Comparison of ENCODE assay signal across 8 mouse cellular contexts in the genomic region with DNA sequence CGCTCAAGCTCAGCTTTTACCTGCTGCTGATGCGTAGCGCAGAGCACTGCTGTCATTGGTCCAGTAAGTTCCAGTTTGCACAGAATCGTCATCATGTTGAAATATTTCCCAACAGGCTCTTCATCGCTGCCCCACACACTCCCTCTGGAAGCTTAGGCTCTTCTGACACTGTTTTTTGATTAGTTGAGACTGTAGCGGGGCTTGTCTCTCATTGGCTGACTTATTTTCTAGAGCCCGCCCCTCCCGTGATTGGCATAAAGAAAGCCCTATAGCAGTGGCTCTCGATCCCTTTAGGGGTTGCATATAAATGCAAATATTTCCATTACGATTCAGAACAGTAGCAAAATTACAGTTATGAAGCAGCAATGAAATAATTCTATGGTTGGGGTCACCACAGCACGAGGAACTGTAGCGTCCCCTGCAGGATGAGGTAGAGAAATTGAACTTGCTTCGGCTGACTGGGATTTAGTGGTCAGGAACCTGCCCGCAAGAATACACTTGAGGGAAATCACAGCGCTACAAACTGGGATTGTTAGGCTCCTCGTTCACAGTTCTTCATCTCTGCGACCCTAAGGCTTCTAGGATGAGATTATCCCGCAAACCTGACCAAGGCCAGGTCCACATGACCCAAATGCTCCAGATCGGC. TPM values are rescaled to one million over a fixed set of nuclear protein-coding genes. Genes with fewer than 3 reads are reported as not detected.
A peak's percentile ranks its signal among the peaks of the same experiment; 100 is the strongest.
DNase-seq lines count a peak whose midpoint lies in the region; ATAC-seq lines count a peak whose summit lies in the region.

No protein-coding gene starts in this region.

- intact Hi-C loops in left cerebral cortex, postnatal 25 days (cut with DNase I) = loop anchor here (5.0 kb wide), 1 partner anchor 36 kb away; no protein-coding TSS in a partner anchor

- H3K27ac ChIP-seq in embryonic facial prominence, embryonic 10.5 days (replicated peaks) = no peak overlapping the region
- H3K27ac ChIP-seq in hindbrain, embryonic 14.5 days = no peak overlapping the region
- H3K27ac ChIP-seq in stomach, embryonic 15.5 days = no peak overlapping the region

- H3K27me3 ChIP-seq in embryonic facial prominence, embryonic 10.5 days (replicated peaks; ENCODE audit: low read depth, poor library complexity, severe bottlenecking) = peaks cover 71% of the 10 kb centered on the region
- peaks cover 28% of the 10 kb centered on the region for H3K27me3 ChIP-seq in hindbrain, embryonic 14.5 days (ENCODE audit: control insufficient read depth, insufficient read depth, low read length)
- H3K27me3 ChIP-seq in stomach, embryonic 15.5 days (replicated peaks) = peaks cover 6% of the 10 kb centered on the region

- WGBS in embryonic facial prominence, embryonic 10.5 days = 33% methylated on average over 19 of the region's 19 CpGs
- WGBS in hindbrain, embryonic 14.5 days = 33% methylated on average over 19 of the region's 19 CpGs
- 43% methylated on average over 19 of the region's 19 CpGs for WGBS in stomach, embryonic 15.5 days

- ATAC-seq in hindbrain, embryonic 14.5 days (ENCODE audit: low FRiP score) = peak; percentile 68
- 0 out of 2 replicates have a peak, but pooled peaks have one; percentile 24 for ATAC-seq in megakaryocyte-erythroid progenitor cell, adult 5-6 weeks (replicated peaks; ENCODE audit: low FRiP score, low TSS enrichment, poor library complexity, severe bottlenecking)
- ATAC-seq in stomach, embryonic 15.5 days (ENCODE audit: insufficient read depth, low FRiP score, low read depth) = no peak

- H3K36me3 ChIP-seq in embryonic facial prominence, embryonic 10.5 days (replicated peaks) = no peaks in the 10 kb centered on the region
- H3K36me3 ChIP-seq in hindbrain, embryonic 14.5 days (replicated peaks; ENCODE audit: control insufficient read depth, insufficient read depth) = no peaks in the 10 kb centered on the region
- H3K36me3 ChIP-seq in stomach, embryonic 15.5 days = no peaks in the 10 kb centered on the region

- DNase-seq in layer of hippocampus, adult 11-12 months (ENCODE audit: low spot score) = peak; percentile 75
- no peak for DNase-seq in layer of hippocampus, adult 9-10 months (ENCODE audit: low spot score)
- peak; percentile 68 for DNase-seq in embryonic facial prominence, embryonic 10.5 days (ENCODE audit: low spot score)
- peak; percentile 84 for DNase-seq in hindbrain, embryonic 14.5 days (ENCODE audit: low spot score)
- DNase-seq in left cerebral cortex, postnatal 25 days (ENCODE audit: low spot score in 2 of 2) = peak; percentile 79 to 91
- no peak for DNase-seq in gastrocnemius, adult 18-20 months (ENCODE audit: low spot score)

- H3K9ac ChIP-seq in hindbrain, embryonic 14.5 days = 0 out of 2 replicates have a peak overlapping the region, but pooled peaks have one; percentile 41
- H3K9ac ChIP-seq in stomach, embryonic 15.5 days = no peak overlapping the region

- peak overlapping the region; percentile 49 for H3K4me3 ChIP-seq in embryonic facial prominence, embryonic 10.5 days
- peak overlapping the region; percentile 25 for H3K4me3 ChIP-seq in hindbrain, embryonic 14.5 days (replicated peaks; ENCODE audit: low read length)
- peak overlapping the region; percentile 9 for H3K4me3 ChIP-seq in stomach, embryonic 15.5 days (replicated peaks)

- H3K4me1 ChIP-seq in embryonic facial prominence, embryonic 10.5 days = peaks cover 18% of the 10 kb centered on the region
- H3K4me1 ChIP-seq in hindbrain, embryonic 14.5 days (replicated peaks; ENCODE audit: control insufficient read depth, insufficient read depth, low read length) = peaks cover 4% of the 10 kb centered on the region; the same call in 1 of the 2 replicates
- 0 out of 2 replicates have a peak, but pooled peaks cover 11% of the 10 kb centered on the region for H3K4me1 ChIP-seq in stomach, embryonic 15.5 days

- no peaks in the 10 kb centered on the region for H3K9me3 ChIP-seq in embryonic facial prominence, embryonic 10.5 days
- no peaks in the 10 kb centered on the region for H3K9me3 ChIP-seq in hindbrain, embryonic 14.5 days (ENCODE audit: control insufficient read depth, low read length)
- no peaks in the 10 kb centered on the region for H3K9me3 ChIP-seq in stomach, embryonic 15.5 days

- H3K4me2 ChIP-seq in hindbrain, embryonic 14.5 days (replicated peaks) = peak overlapping the region; percentile 44
- H3K4me2 ChIP-seq in stomach, embryonic 15.5 days = peak overlapping the region; percentile 29; the same call in 1 of the 2 replicates

RNA-seq across cellular contexts. Expression of gene St6galnac4, which starts 5.3 kb away (rescaled TPM):
- polyA plus RNA-seq in embryonic facial prominence, embryonic 10.5 days (2016; fragmentation: Nextera tagmentation; extraction: Ambion mirVana) = 25.1 and 26.4 TPM in 2 replicates
- 32.3 and 36.8 TPM in 2 replicates for polyA plus RNA-seq in hindbrain, embryonic 14.5 days (2014; fragmentation: Nextera tagmentation; extraction: Ambion mirVana)
- 10 to 100 TPM; 40.1 to 41.1 TPM for total RNA-seq in left cerebral cortex, postnatal 25 days (2021)
- 21.5 and 29.8 TPM in 2 replicates for total RNA-seq in megakaryocyte-erythroid progenitor cell, adult 5-6 weeks (2014; fragmentation: Nextera tagmentation)
- total RNA-seq in megakaryocyte-erythroid progenitor cell, adult 5-6 weeks (2017) = 22.3 and 22.7 TPM in 2 replicates
- polyA plus RNA-seq in stomach, embryonic 15.5 days (2015; fragmentation: Nextera tagmentation; extraction: Ambion mirVana) = 18.3 and 20.3 TPM in 2 replicates
- 10 to 100 TPM; 13.5 to 19.8 TPM for total RNA-seq in gastrocnemius, adult 18-20 months (2021)

RNA-seq across cellular contexts. Expression of gene 9430097D07Rik, which starts 6.1 kb away (rescaled TPM):
- 0.11 TPM in 2 replicates for polyA plus RNA-seq in embryonic facial prominence, embryonic 10.5 days (2016; fragmentation: Nextera tagmentation; extraction: Ambion mirVana)
- 0.48 and 0.81 TPM in 2 replicates for polyA plus RNA-seq in hindbrain, embryonic 14.5 days (2014; fragmentation: Nextera tagmentation; extraction: Ambion mirVana)
- under 1 TPM; 0.80 to 0.94 TPM for total RNA-seq in left cerebral cortex, postnatal 25 days (2021)
- total RNA-seq in megakaryocyte-erythroid progenitor cell, adult 5-6 weeks (2014; fragmentation: Nextera tagmentation) = not detected in 2 replicates
- 0.75 TPM in 1 of 2 replicates, not detected in the other for total RNA-seq in megakaryocyte-erythroid progenitor cell, adult 5-6 weeks (2017)
- 0.09 and 0.12 TPM in 2 replicates for polyA plus RNA-seq in stomach, embryonic 15.5 days (2015; fragmentation: Nextera tagmentation; extraction: Ambion mirVana)
- not detected for total RNA-seq in gastrocnemius, adult 18-20 months (2021)

RNA-seq across cellular contexts. Expression of gene Pip5kl1, which starts 7.0 kb away (rescaled TPM):
- 2.0 and 2.1 TPM in 2 replicates for polyA plus RNA-seq in embryonic facial prominence, embryonic 10.5 days (2016; fragmentation: Nextera tagmentation; extraction: Ambion mirVana)
- 11.6 and 12.6 TPM in 2 replicates for polyA plus RNA-seq in hindbrain, embryonic 14.5 days (2014; fragmentation: Nextera tagmentation; extraction: Ambion mirVana)
- total RNA-seq in left cerebral cortex, postnatal 25 days (2021) = 1 to 10 TPM; 7.5 to 8.3 TPM
- not detected in 2 replicates for total RNA-seq in megakaryocyte-erythroid progenitor cell, adult 5-6 weeks (2014; fragmentation: Nextera tagmentation)
- 0.23 TPM in 1 of 2 replicates, not detected in the other for total RNA-seq in megakaryocyte-erythroid progenitor cell, adult 5-6 weeks (2017)
- 0.36 and 0.61 TPM in 2 replicates for polyA plus RNA-seq in stomach, embryonic 15.5 days (2015; fragmentation: Nextera tagmentation; extraction: Ambion mirVana)
- total RNA-seq in gastrocnemius, adult 18-20 months (2021) = not detected

RNA-seq across cellular contexts. Expression of gene Dpm2, which starts 10.9 kb away (rescaled TPM):
- polyA plus RNA-seq in embryonic facial prominence, embryonic 10.5 days (2016; fragmentation: Nextera tagmentation; extraction: Ambion mirVana) = 109 and 111 TPM in 2 replicates
- 132 and 141 TPM in 2 replicates for polyA plus RNA-seq in hindbrain, embryonic 14.5 days (2014; fragmentation: Nextera tagmentation; extraction: Ambion mirVana)
- total RNA-seq in left cerebral cortex, postnatal 25 days (2021) = 10 to 100 TPM; 76.1 to 81.8 TPM
- 94.2 and 108 TPM in 2 replicates for total RNA-seq in megakaryocyte-erythroid progenitor cell, adult 5-6 weeks (2014; fragmentation: Nextera tagmentation)
- 33.0 and 38.5 TPM in 2 replicates for total RNA-seq in megakaryocyte-erythroid progenitor cell, adult 5-6 weeks (2017)
- 109 and 112 TPM in 2 replicates for polyA plus RNA-seq in stomach, embryonic 15.5 days (2015; fragmentation: Nextera tagmentation; extraction: Ambion mirVana)
- total RNA-seq in gastrocnemius, adult 18-20 months (2021) = 10 to 100 TPM; 11.7 to 12.6 TPM

RNA-seq across cellular contexts. Expression of gene St6galnac6, which starts 17.9 kb away (rescaled TPM):
- 17.1 and 17.3 TPM in 2 replicates for polyA plus RNA-seq in embryonic facial prominence, embryonic 10.5 days (2016; fragmentation: Nextera tagmentation; extraction: Ambion mirVana)
- polyA plus RNA-seq in hindbrain, embryonic 14.5 days (2014; fragmentation: Nextera tagmentation; extraction: Ambion mirVana) = 8.5 and 9.3 TPM in 2 replicates
- total RNA-seq in left cerebral cortex, postnatal 25 days (2021) = 100 to 1,000 TPM; 112 to 117 TPM
- 13.8 and 19.1 TPM in 2 replicates for total RNA-seq in megakaryocyte-erythroid progenitor cell, adult 5-6 weeks (2014; fragmentation: Nextera tagmentation)
- total RNA-seq in megakaryocyte-erythroid progenitor cell, adult 5-6 weeks (2017) = 6.5 and 12.9 TPM in 2 replicates
- polyA plus RNA-seq in stomach, embryonic 15.5 days (2015; fragmentation: Nextera tagmentation; extraction: Ambion mirVana) = 17.4 and 19.7 TPM in 2 replicates
- 10 to 100 TPM; 47.0 to 52.2 TPM for total RNA-seq in gastrocnemius, adult 18-20 months (2021)

Comparison
In these comparisons a context has a peak if more than half of its experiments do, and no peak if none do; other contexts are left out.
1. DNase-seq: peak in layer of hippocampus, adult 11-12 months (single experiment), embryonic facial prominence, embryonic 10.5 days (single experiment), hindbrain, embryonic 14.5 days (single experiment) and left cerebral cortex, postnatal 25 days (2 of 2); none in layer of hippocampus, adult 9-10 months (single experiment) and gastrocnemius, adult 18-20 months (single experiment).
2. RNA of gene Pip5kl1, which starts 7.0 kb away (total RNA-seq): 7.5 to 8.3 TPM in left cerebral cortex, postnatal 25 days; 0.23 TPM in megakaryocyte-erythroid progenitor cell, adult 5-6 weeks and not detected in gastrocnemius, adult 18-20 months; every median in the first group is over 4 times any median in the second.
3. Peak in every context shown above with its lines, with median percentiles within 50 percentile points of each other: H3K4me3 ChIP-seq.